Mouse (Mus musculus): Measurements from ENCODE around the gene Cryz. TPM values are rescaled to one million over a fixed set of nuclear protein-coding genes. Genes with fewer than 3 reads are reported as not detected.
"Not testable (repeated sequence)": the region's sequence is repeated elsewhere in the genome, so short reads cannot be mapped to it uniquely, and the experiment has no call there.

Cryz gene
- polyA plus RNA-seq, 1 experiment from 2014 or later = 5.1 TPM

DNA sequence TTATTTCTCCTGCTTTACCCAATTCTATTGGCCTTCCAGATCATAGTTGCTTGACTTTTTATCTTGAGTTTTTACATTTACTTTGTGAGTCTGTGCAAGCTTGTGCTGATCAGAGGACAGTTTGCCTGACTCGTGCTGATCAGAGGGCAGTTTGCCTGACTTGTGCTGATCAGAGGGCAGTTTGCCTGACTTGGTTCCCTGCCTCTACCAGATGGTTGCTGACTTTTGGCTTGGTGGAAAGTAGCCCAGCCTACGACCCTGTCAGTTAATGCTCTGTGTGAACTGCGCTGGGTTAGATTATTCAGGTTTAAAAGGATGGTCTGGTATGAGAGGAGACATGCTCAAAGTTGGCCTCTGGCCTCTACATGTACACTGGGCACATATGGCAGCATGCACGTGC lies 19.6 kb downstream of the Cryz start:
- Histone ChIP-seq H3K9ac (replicated peaks; ENCODE audit: low read depth) (no peak overlapping the region), H3K4me3 (ENCODE audit: low read depth, low read length) (no peak overlapping the region), H3K9me3 (ENCODE audit: low read length) (no peaks in the 10 kb centered on the region), H3K4me2 (replicated peaks; ENCODE audit: low read depth, low read length) (no peak overlapping the region), H3K36me3 (ENCODE audit: insufficient read depth, low read length) (no peaks in the 10 kb centered on the region; the same call in 1 of the 2 replicates), H3K27ac (ENCODE audit: low read length) (no peak overlapping the region), H3K27me3 (replicated peaks; ENCODE audit: insufficient read depth, low read length) (no peaks in the 10 kb centered on the region), H3K4me1 (ENCODE audit: insufficient read depth, low read depth, low read length) (no peaks in the 10 kb centered on the region)
- no peak for ATAC-seq
- WGBS = 85% methylated on average over 4 of the region's 4 CpGs
- DNase-seq (ENCODE audit: low spot score) = no peak
- TF ChIP-seq EP300 (IDR thresholded peaks at IDR 0.05) (no peak), CTCF (IDR thresholded peaks at IDR 0.05) (no peak)

DNA sequence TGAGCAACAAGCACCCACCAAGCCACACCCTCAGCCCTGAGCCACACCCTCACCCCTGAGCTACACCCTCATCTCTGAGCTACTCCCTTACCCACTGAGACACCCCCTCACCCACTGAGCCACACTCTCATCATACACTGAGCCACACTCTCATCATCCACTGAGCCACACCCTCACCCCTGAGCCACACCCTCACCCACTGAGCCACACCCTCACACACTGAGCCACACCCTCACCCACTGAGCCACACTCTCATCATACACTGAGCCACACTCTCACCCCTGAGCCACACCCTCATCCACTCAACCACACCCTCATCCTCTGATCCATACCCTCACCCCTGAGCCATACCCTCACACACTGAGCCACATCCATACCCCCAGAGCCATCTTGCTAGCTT lies 31.8 kb downstream of the Cryz start:
- DNase-seq (ENCODE audit: low spot score) = no peak
- Histone ChIP-seq H3K27ac (ENCODE audit: low read length) (no peak overlapping the region), H3K9me3 (ENCODE audit: low read length) (no peaks in the 10 kb centered on the region), H3K4me3 (ENCODE audit: low read depth, low read length) (no peak overlapping the region), H3K4me2 (replicated peaks; ENCODE audit: low read depth, low read length) (no peak overlapping the region), H3K4me1 (ENCODE audit: insufficient read depth, low read depth, low read length) (no peaks in the 10 kb centered on the region), H3K36me3 (ENCODE audit: insufficient read depth, low read length) (no peaks in the 10 kb centered on the region), H3K27me3 (replicated peaks; ENCODE audit: insufficient read depth, low read length) (no peaks in the 10 kb centered on the region), H3K9ac (replicated peaks; ENCODE audit: low read depth) (no peak overlapping the region)
- peak; percentile 17 for ATAC-seq
- TF ChIP-seq CTCF (IDR thresholded peaks at IDR 0.05) = no peak
- TF ChIP-seq EP300 (IDR thresholded peaks at IDR 0.05) = no peak

DNA sequence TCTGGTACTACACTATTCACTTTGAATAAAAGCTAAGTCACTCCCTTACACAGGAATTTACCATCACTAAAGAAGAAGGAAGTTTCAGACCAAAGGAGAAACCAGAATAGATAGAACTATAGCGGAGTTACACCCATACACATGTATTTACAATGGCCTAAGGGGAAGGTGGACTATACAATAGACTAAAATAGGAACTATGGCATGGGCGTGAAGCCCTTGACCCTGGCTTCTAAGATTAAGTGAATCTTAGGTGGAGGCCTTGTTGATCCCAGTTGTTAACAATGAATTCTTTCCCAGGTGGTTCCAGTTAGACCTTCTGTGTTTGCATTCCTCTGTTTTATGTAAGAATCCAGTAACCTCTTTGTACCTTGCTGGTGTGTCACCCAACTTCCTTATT lies 34.8 kb downstream of the Cryz start:
- not testable (repeated sequence) for H3K4me2 ChIP-seq (replicated peaks; ENCODE audit: low read depth, low read length); H3K36me3 ChIP-seq (ENCODE audit: insufficient read depth, low read length); H3K27me3 ChIP-seq (replicated peaks; ENCODE audit: insufficient read depth, low read length); H3K4me3 ChIP-seq (ENCODE audit: low read depth, low read length); H3K9ac ChIP-seq (replicated peaks; ENCODE audit: low read depth); H3K27ac ChIP-seq (ENCODE audit: low read length); H3K4me1 ChIP-seq (ENCODE audit: insufficient read depth, low read depth, low read length); DNase-seq (ENCODE audit: low spot score); ATAC-seq; H3K9me3 ChIP-seq (ENCODE audit: low read length)
- 80% methylated on average over 2 of the region's 2 CpGs for WGBS

DNA sequence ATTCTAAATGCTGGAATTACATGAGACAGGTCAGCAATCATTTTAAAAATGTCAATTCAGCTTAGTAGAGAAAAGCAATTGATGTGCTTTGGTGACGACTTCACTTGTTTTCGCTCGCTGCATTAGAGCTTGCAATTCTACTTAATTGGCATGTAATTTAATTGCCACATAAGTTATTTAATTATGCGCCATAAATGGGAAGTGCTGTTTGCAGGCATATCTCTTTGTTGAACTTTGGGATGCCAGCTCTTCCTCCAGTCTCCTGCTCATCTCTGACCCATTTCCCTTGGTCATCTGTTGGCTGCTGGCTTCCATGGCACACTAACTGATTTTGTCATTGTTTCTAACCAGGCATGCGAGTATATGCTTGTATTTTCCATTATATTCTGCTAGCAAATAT lies 36.6 kb downstream of the Cryz start:
- DNase-seq (ENCODE audit: low spot score) (no peak), ATAC-seq (no peak)
- whole genome bisulfite sequencing = 94% methylated on average over 5 of the region's 5 CpGs
- no peak for TF ChIP-seq CTCF (IDR thresholded peaks at IDR 0.05)
- TF ChIP-seq EP300 (IDR thresholded peaks at IDR 0.05) = no peak
- Histone ChIP-seq H3K9me3 (ENCODE audit: low read length) (no peaks in the 10 kb centered on the region), H3K27me3 (replicated peaks; ENCODE audit: insufficient read depth, low read length) (no peaks in the 10 kb centered on the region), H3K36me3 (ENCODE audit: insufficient read depth, low read length) (no peaks in the 10 kb centered on the region), H3K4me3 (ENCODE audit: low read depth, low read length) (no peak overlapping the region), H3K4me2 (replicated peaks; ENCODE audit: low read depth, low read length) (no peak overlapping the region), H3K9ac (replicated peaks; ENCODE audit: low read depth) (no peak overlapping the region), H3K4me1 (ENCODE audit: insufficient read depth, low read depth, low read length) (no peaks in the 10 kb centered on the region), H3K27ac (ENCODE audit: low read length) (no peak overlapping the region)

DNA sequence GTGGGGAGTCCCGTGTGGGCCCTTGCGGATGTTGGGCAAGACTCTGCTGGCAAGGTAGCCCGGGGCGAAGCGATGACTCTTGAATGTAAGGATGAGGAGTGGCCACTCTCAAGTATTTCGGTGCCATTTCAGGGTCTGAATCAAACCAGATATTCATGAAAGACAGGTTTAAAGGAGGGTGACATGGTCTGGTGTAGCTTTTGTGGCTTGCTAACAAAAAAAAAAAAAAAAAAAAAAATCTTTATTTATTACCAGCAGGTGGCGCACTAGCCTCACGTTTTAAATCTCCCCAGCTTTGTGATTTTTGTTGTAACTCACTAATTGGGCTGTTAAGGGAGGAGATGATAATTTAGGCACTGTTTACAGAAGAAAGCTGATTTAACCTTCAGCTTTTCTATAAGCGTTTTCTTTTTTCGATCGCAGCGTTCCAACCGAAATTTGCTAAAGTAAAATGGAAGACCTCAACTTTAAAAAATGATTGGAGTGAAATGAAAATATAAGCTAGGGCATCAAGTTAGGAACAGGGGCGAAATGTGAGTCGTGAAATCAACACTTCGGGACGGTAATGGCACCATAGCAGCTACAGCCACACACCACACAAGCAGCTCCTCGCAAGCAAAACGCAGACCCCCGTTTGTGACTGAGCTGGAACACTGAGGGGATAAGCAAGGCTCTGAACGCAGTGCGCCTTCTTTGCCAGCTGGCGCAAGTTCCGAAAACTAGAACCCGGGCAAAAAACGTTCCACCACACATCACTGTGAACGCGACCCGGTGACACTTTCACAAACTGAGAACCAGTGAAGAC lies 50.3 kb downstream of the Cryz start:
- Histone ChIP-seq H3K27me3 (replicated peaks; ENCODE audit: insufficient read depth, low read length) (0 out of 2 replicates have a peak, but pooled peaks cover 4% of the 10 kb centered on the region), H3K4me3 (ENCODE audit: low read depth, low read length) (peak overlapping the region; percentile 22), H3K9me3 (ENCODE audit: low read length) (no peaks in the 10 kb centered on the region), H3K36me3 (ENCODE audit: insufficient read depth, low read length) (no peaks in the 10 kb centered on the region), H3K27ac (ENCODE audit: low read length) (no peak overlapping the region), H3K4me1 (ENCODE audit: insufficient read depth, low read depth, low read length) (no peaks in the 10 kb centered on the region), H3K4me2 (replicated peaks; ENCODE audit: low read depth, low read length) (peak overlapping the region; percentile 54), H3K9ac (replicated peaks; ENCODE audit: low read depth) (no peak overlapping the region)
- ATAC-seq = peak; percentile 33; the same call in 1 of the 2 replicates
- 41% methylated on average over 29 of the region's 29 CpGs for WGBS
- no peak for TF ChIP-seq EP300 (IDR thresholded peaks at IDR 0.05)
- peak; percentile 62 for TF ChIP-seq CTCF (IDR thresholded peaks at IDR 0.05)
- peak; percentile 49 for DNase-seq (ENCODE audit: low spot score)

DNA sequence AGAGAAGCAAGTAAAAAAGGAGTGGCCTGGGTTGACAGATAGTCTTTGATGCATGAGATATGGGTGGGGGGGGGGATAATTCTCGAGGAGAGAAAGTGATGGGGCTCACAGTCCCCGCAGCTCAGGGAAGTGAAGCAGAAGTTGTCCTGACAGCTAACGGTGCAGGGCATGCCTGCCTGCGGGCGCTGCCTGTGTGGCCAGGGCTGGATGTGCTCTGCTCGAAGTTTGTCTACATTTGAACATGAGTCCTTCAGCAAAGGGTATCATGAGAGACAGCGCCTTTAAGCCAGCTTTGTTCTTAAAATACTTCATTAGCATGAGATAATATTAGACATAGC lies 50.9 kb downstream of the Cryz start:
- Histone ChIP-seq H3K27me3 (replicated peaks; ENCODE audit: insufficient read depth, low read length) (0 out of 2 replicates have a peak, but pooled peaks cover 4% of the 10 kb centered on the region), H3K4me1 (ENCODE audit: insufficient read depth, low read depth, low read length) (no peaks in the 10 kb centered on the region), H3K27ac (ENCODE audit: low read length) (no peak overlapping the region), H3K9ac (replicated peaks; ENCODE audit: low read depth) (no peak overlapping the region), H3K4me2 (replicated peaks; ENCODE audit: low read depth, low read length) (peak overlapping the region; percentile 54), H3K4me3 (ENCODE audit: low read depth, low read length) (peak overlapping the region; percentile 22; the same call in 1 of the 2 replicates), H3K9me3 (ENCODE audit: low read length) (no peaks in the 10 kb centered on the region), H3K36me3 (ENCODE audit: insufficient read depth, low read length) (no peaks in the 10 kb centered on the region)
- DNase-seq (ENCODE audit: low spot score) (no peak), ATAC-seq (no peak)
- TF ChIP-seq CTCF (IDR thresholded peaks at IDR 0.05) (no peak), EP300 (IDR thresholded peaks at IDR 0.05) (no peak)
- WGBS = 40% methylated on average over 7 of the region's 7 CpGs

All from lung, postnatal 0 days (tissue).